Mouse (Mus musculus): Measurements from ENCODE around the gene Rin3. TPM values are rescaled to one million over a fixed set of nuclear protein-coding genes. Genes with fewer than 3 reads are reported as not detected.

Rin3 gene
- polyA plus RNA-seq, 1 experiment from 2014 or later, result 12.5 TPM

- no peaks in the 10 kb centered on the region for H3K36me3 ChIP-seq (ENCODE audit: control insufficient read depth, insufficient read depth, low read length)
- no peaks in the 10 kb centered on the region for H3K27me3 ChIP-seq (replicated peaks; ENCODE audit: control insufficient read depth, insufficient read depth, low read length)
- 73% methylated on average over 5 of the region's 5 CpGs for WGBS
- H3K9ac ChIP-seq (ENCODE audit: low read depth, low read length), result no peak overlapping the region
- H3K4me2 ChIP-seq (ENCODE audit: low read depth, low read length), result 0 out of 2 replicates have a peak overlapping the region, but pooled peaks have one; percentile 59
- ATAC-seq (ENCODE audit: low read depth) (no peak), DNase-seq (ENCODE audit: low spot score) (no peak)
- no peak overlapping the region for H3K4me3 ChIP-seq (ENCODE audit: low read depth, low read length)
- H3K9me3 ChIP-seq (ENCODE audit: control insufficient read depth, low read length), result no peaks in the 10 kb centered on the region
- no peak overlapping the region for H3K27ac ChIP-seq (replicated peaks; ENCODE audit: low read depth, low read length)
- peaks cover 9% of the 10 kb centered on the region; the same call in 1 of the 2 replicates for H3K4me1 ChIP-seq (ENCODE audit: control insufficient read depth, insufficient read depth, low read length)
These were observed 155.1 kb downstream of the Rin3 start for GRCm38 (mm10) chr12:102437952-102438351.

GRCm38 (mm10) chr12:102438983-102439631 lies 156.3 kb downstream of the Rin3 start:
- peak overlapping the region; percentile 68 for H3K9ac ChIP-seq (ENCODE audit: low read depth, low read length)
- peak; percentile 46 for DNase-seq (ENCODE audit: low spot score)
- WGBS, result 3% methylated on average over 20 of the region's 20 CpGs
- H3K4me3 ChIP-seq (ENCODE audit: low read depth, low read length), result peak overlapping the region; percentile 63
- H3K36me3 ChIP-seq (ENCODE audit: control insufficient read depth, insufficient read depth, low read length), result no peaks in the 10 kb centered on the region
- H3K4me1 ChIP-seq (ENCODE audit: control insufficient read depth, insufficient read depth, low read length), result peaks cover 9% of the 10 kb centered on the region; the same call in 1 of the 2 replicates
- peak overlapping the region; percentile 59 for H3K4me2 ChIP-seq (ENCODE audit: low read depth, low read length)
- H3K27ac ChIP-seq (replicated peaks; ENCODE audit: low read depth, low read length), result 0 out of 2 replicates have a peak overlapping the region, but pooled peaks have one; percentile 53
- no peaks in the 10 kb centered on the region for H3K27me3 ChIP-seq (replicated peaks; ENCODE audit: control insufficient read depth, insufficient read depth, low read length)
- ATAC-seq (ENCODE audit: low read depth), result peak; percentile 44
- H3K9me3 ChIP-seq (ENCODE audit: control insufficient read depth, low read length), result no peaks in the 10 kb centered on the region

GRCm38 (mm10) chr12:102439632-102440023 lies 156.8 kb downstream of the Rin3 start, which contains the start of gene Lgmn:
Gene Lgmn, minus strand, starts transcription at chr12:102439813.
- Histone ChIP-seq H3K36me3 (ENCODE audit: control insufficient read depth, insufficient read depth, low read length) (no peaks in the 10 kb centered on the region), H3K9ac (ENCODE audit: low read depth, low read length) (peak within 1 kb of the TSS; percentile 68), H3K9me3 (ENCODE audit: control insufficient read depth, low read length) (no peaks in the 10 kb centered on the region), H3K27me3 (replicated peaks; ENCODE audit: control insufficient read depth, insufficient read depth, low read length) (no peaks in the 10 kb centered on the region), H3K4me3 (ENCODE audit: low read depth, low read length) (peak within 1 kb of the TSS; percentile 63), H3K4me2 (ENCODE audit: low read depth, low read length) (peak within 1 kb of the TSS; percentile 59), H3K4me1 (ENCODE audit: control insufficient read depth, insufficient read depth, low read length) (peaks cover 9% of the 10 kb centered on the region; the same call in 1 of the 2 replicates), H3K27ac (replicated peaks; ENCODE audit: low read depth, low read length) (peak within 1 kb of the TSS; percentile 53; the same call in 1 of the 2 replicates)
- DNase-seq (ENCODE audit: low spot score) (peak; percentile 99), ATAC-seq (ENCODE audit: low read depth) (peak; percentile 100)
- under 1% methylated on average over 25 of the region's 28 CpGs for WGBS

Other genes starting within 250 kb of the Rin3 start
- gene Slc24a4, start 154.3 kb upstream of the Rin3 start, polyA plus RNA-seq (2014; fragmentation: Nextera tagmentation; extraction: Ambion mirVana), result 0.65 and 0.79 TPM in 2 replicates
- 113 and 115 TPM in 2 replicates for gene Lgmn, start 156.8 kb downstream of the Rin3 start, polyA plus RNA-seq (2014; fragmentation: Nextera tagmentation; extraction: Ambion mirVana)
- gene Golga5, start 186.1 kb downstream of the Rin3 start, polyA plus RNA-seq (2014; fragmentation: Nextera tagmentation; extraction: Ambion mirVana), result 36.8 and 40.9 TPM in 2 replicates